Mouse (Mus musculus): ENCODE data around the gene Parp16.
"Not testable (repeated sequence)": the region's sequence is repeated elsewhere in the genome, so short reads cannot be mapped to it uniquely, and the experiment has no call there.

Gene Parp16

DNA sequence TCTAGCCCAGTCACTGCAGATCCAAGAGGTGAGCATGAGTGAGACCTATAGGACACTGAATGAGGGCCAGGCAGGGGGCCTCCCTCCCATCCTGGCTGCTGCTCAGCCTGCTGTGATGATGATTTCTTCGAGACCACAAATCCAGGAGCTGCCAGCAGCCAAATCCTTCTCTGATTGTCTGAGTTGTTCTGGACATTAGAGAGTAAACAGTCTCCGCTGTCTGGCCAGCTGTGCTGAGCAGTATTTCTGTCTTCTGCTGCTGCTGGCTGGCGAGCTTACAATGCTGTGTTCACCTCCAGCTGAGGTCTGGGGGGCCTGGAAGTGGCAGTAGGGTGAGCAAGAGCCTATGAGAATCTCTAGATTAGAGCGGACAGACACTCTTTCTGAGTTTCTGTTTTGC is 48.1 kb downstream of the Parp16 start:
- DNase-seq (ENCODE audit: low read depth), result no peak

DNA sequence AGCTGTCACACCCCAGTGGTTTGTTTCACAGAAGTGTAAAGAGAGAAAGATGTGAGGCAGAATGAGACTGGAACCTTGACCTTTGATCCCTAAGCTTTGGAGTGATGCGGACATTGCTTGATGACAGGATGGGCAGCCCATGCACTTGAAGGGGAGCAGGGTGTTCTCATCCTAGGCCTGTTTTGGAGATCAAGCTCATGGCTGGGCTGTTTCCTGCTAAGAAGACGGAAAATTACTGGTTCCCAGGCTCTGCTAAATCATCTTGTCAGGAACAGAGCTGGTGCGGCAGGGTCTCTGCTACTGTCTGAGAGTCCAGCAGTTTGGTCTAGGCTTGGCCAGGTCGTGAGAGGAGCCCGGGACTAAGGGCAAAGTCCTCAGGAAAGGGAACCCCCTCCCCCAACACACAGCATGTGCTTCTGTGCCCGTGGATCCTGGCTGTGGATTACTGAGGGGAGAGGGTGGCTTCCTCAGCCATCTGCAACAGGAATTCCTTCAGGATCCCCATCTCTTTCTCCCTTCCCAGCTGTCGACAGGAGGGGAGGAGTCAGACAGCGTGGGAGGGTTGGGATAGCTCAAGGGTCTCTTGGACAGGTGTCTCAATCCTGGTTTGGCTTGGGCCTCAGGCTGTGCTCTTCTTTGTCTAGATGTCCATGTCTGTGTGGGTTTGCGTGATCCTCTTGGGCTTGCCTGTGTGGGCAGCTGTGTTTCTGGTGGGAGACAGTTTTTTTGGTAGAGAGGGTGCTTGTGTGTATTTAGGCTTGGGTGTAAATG is 49.1 kb downstream of the Parp16 start:
- no peak for DNase-seq (ENCODE audit: low read depth)

DNA sequence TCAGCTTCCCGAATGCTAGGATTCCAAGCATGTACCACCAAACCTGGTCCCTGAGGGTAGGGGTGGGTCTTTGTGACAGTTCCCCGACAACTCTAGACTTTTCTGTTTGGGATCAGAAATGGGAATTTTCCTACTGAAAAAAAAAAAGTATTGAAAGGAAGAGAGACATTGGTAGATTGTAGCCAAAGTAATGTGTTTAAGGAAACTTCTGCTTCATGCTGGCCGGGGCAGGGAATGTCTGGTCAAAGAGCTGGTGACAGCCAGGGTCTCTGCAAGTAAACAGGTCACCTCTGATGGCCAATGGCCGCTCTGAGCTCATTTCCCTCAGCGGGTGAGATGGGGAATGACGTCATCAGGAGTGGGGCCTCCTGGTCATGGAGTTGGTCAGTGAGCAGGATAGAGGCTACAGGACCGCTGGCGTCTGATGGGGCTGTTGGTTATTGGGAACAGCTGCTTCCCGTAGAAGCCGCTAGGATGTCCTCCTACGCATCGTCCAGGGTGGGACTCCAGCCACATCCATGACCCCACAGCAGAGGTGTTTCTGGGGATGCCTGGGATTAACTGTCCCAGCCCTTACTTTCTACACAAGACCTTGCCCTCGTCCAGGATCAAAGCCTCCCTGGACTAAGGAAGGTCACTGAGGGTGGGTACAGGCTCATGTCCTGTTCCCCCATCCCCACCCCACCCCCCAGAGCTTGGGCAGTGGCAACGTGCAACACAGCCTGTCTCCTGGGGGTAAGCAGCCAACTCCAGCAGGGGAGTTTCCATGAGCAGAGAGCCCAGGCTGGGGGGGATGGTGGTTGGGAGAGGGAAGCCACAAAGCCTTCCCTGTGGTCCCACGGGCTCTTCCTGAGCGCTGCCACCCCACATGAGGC is 52.6 kb downstream of the Parp16 start:
- no peak for DNase-seq (ENCODE audit: low read depth)

DNA sequence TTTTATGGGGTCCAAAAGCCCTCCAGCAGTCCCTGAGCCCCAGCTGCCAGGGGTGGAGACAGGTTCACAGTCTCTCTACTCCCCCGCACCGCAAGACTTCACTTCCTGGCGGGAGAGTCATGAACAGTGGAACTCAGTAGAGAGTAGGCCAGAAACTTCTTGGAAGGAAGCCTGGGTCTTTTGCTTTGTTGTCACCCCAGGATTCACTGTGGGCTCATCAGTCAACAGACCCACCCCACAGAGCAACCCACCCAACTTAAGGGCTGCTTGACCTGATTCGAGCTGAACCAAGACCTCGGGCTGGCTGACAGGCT is 53.2 kb downstream of the Parp16 start:
- DNase-seq (ENCODE audit: low read depth), result no peak

DNA sequence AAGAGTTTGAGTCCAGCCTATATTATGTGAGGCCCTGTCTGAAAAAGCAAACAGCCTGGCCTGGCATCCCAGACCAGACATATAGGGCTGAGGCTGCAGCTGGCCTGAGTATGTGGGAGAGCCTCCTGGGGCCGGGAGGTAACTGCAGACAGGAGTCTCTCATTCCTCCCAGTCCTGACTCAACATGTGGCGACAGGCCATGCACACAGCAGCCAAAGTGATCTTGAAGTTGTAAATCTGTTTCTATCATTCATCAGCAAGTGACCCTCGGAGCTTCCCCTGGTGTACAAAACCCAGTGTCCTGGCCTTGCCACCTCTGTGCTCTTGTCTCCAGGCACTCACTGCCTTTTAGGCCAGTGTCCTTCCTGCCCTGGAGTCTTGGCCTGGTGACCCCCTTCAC is 56.9 kb downstream of the Parp16 start:
- no peak for DNase-seq (ENCODE audit: low read depth)

DNA sequence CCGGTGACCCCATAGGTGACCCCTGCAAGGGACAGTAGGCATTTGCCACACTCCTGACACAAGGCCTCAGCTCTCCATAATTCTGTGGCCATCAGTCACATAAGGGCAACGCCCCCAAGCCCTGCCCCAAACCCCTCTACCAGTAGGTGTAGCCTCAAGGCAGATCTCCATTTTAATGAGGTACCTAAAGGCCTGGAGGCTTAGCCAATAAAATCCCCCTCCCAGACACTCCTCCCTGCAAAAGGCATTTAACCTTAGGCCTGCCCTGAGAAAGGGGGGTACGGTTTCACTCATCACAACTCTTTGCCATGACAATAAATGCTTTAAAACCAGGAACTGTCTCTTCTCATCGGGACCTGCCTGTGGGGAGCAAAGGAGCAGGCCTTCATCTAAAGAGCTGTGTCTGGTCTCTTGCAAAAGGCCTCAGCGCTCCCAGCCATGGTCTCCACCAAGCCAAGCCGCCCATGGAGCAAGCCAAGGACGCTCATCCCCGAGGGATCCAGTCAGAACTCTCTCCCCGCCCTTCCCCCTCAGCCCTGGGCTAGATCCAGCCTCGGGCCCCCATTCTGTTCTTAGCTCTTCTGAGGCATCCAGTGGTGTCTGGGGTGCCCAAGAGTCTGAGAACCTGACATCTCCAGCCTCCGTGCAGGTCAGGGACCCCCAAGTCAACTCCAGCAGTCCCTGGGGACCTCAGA is 60.9 kb downstream of the Parp16 start:
- no peak for DNase-seq (ENCODE audit: low read depth)

DNA sequence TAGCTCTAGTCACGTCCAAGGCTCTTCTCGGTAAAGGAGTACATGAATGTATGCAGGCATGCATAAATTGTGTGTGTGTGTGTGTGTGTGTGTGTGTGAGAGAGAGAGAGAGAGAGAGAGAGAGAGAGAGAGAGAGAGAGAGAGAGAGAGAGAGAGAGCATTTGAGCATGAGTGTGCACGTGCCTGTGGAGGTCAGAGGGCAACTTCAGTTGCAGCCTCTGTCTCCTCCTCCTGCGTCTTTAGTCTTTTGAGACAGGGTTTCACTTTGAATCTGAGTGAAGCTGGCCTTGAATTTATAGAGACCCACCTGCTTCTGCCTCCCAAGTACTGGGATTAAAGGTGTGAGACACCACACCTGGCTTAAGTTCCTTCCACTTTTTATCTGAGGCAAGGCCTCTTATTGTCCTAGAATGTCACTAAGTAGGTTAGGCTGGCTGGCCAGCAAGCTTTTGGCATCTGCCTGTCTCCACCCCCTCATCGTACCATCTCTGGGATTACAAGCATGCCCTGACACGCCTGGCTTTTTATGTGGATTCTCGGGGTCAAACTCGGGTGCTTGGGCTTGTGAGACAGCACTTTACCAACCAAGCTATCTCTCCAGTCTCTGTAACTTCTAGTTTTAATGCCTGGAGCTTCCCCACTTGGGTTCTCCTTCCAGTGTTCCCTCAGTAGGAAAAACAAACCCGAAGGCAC is 62.2 kb downstream of the Parp16 start:
- DNase-seq (ENCODE audit: low read depth), result no peak

DNA sequence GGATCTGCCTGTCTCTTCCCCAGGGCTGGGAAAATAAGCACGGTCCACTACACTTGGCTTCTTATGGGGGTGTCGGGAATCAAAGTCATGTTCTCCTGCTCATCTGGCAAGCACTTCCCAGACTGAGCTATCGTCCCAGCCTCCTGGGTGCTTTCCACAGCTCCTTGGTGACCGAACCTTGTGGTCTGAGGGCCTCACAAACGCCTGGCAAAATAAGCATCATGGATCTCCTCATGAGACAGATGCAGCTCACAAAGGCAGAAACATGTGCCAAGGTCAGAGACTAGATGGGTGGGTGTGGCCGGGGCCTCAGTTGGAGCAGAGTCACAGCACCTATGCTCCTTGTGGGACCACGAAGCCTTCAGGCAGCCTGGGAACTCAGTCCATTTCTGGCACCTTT is 64.2 kb downstream of the Parp16 start:
- no peak for DNase-seq (ENCODE audit: low read depth)

DNA sequence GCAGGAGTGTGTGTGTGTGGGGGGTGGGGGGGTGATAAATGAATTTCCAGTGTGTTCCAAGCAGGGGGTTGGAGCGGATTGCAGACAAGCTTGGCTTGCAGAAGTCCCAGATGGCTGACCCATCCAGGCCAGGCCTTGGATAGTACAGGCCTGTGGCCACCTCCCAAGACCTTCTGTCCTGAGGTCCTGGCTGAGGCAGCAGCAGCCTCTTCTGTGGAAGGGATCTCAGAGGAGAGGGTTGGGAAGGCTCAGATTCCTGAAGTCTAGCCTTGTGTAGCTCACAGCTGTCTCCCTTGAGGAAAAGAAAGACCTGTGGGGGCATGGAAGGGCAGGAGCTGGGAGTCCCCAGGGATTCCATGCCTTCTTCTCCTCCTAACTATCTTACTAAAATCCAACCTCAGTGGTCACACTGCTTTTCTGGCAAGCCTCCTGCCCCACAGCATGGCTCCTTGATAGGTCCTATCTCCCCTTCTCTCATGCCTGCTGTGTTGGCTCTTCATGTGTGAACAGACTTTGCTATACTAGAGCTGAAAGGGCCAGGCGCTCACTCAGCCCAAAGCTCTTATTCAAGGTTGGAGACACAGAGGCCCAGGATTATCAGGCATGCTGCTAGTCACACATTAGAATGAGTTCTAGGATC is 66.6 kb downstream of the Parp16 start:
- no peak for DNase-seq (ENCODE audit: low read depth)

DNA sequence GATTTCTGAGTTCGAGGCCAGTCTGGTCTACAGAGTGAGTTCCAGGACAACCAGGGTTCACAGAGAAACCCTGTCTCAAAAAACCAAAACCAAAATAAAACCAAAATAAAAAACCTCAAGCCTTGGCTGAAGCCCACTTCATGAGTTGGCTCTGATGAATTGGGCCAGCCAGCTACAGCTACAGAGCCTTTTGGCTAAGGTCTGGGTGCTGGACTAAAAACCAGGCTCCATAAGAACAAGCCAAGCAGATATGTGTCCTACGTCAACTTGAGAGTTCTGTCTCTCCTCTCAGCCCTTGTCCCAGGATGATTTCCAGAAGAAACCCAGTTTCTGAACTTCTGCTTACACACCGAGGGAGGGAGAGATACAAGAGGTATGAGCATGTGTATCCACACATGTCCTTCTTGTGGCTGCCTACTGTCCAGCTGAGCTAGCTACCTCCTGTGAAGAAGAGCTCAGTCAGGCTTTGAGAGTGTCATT is 67.5 kb downstream of the Parp16 start:
- no peak for DNase-seq (ENCODE audit: low read depth)

DNA sequence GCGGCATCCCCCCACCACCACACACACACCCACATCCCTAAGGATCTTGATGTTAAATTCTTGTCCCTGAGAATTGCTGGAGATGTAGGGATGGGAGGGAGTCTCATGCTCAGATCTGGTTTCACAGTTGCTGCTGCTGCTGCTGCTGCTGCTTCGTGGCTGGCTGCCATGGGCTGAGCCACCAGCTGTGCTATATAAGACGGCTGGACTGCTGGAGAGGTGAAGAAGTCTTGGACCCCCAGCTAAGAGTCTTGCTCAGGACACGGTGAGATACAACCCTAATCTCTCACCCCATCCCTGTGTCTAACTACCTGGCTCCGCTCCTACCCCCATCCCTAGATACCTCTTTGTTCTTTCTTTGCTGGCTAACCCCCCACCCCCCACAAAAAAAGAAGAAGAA is 69.8 kb downstream of the Parp16 start, which contains the start of gene Cilp:
TSS of gene Cilp (plus strand) at position 222 of the 400 bp plus-strand sequence.
- DNase-seq (ENCODE audit: low read depth), result no peak

DNA sequence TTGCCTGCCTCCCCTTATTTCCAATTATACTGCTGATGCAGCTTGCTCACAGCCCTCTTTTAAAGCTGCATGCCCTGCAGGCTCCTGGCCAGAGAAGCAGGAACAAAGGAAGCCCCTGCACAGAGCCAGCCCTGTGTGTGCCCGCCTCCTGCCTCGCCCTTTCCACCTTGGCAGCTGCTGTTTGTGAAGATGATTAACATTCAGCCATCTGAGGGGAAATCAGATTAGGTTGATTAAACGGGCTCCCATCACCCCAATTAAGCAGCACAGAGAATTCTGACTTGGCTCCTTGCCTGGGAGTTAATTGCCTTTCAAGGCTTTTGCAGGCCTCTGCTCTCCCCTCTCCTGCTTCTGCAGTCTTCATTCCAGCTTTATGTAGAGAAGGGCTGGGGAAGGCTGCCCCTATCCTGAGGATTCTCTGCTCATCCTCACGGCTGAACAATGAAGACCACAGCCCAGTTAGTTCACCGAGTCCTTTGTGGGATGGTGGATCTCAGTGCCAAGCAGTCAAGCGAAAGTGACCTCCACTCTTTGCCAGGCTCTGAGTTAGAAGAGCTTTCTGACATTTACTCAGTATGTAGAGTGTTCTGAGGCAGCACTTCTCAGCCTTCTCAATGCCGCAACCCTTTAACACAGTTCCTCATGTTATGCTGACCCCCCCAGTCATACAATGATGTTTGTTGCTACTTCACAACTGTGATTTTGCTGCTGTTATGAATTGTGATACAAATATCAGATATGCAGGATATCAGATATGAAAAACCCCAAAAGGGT is 72.8 kb downstream of the Parp16 start:
- DNase-seq (ENCODE audit: low read depth), result no peak

DNA sequence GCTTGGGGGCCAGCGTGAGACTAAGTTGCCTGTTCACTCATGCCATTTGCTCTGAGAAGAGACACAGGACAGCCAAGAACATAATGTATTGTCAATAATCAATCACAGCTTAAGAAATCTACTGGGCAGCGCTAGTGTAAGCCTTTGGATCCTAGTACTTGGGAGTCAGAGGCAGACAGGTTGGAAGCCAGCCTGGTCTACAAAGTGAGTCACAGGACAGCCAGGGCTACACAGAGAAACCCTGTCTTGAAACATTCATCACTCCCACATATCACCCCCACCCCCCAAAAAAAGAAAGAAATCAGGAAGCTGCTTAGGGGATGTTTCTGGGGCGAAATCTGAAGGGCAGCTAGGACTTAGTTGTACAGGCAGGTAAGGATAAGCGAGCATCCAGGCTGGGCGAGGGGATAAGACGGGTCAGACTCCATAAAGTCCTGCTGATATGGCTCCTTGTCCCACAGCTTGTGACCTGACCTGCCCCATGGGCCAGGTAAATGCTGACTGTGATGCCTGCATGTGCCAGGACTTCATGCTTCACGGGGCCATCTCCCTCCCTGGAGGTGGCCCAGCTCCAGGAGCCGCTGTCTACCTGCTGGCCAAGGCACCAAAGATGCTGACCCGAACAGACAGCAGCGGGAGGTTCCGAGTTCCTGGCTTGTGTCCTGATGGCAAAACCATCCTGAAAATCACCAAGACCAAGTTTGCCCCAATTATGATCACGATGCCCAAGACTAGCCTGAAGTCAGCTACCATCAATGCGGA is 78.1 kb downstream of the Parp16 start:
- DNase-seq (ENCODE audit: low read depth), result no peak

DNA sequence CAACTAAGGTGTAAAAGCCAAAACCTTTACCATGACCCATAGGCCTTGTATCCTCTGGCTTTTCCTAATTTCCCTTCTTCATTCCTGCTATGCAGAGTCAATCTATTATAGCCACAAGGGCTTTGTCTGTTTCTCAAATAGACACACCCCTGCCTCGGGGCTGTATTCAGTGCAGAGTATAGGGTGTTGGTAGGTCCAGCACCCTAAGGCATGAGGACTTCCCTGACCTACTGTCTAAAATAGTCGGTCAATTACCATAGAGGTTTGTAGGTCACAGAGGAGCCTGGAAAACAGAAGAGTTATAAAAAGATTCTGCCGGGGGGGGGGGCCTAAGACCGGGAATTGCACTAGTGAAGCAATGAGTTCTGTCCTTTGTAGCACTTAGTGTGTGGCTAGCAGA is 78.7 kb downstream of the Parp16 start:
- DNase-seq (ENCODE audit: low read depth), result no peak

DNA sequence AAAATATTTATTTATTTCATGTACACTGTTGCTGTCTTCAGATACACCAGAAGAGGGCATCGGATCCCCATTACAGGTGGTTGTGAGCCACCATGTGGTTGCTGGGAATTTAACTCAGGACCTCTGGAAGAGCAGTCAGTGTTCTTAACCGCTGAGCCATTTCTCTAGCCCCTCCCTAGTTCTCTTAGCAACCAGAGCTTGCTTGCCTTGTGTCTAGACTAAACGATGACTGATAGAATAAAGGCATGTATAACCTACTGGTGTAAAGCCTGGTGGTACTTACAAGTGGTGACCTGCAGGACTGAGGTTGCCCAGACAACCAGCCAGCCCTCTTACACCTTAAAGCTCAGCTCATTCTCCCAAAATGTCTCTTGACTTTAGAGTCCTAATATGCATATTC is 79.7 kb downstream of the Parp16 start:
- not testable (repeated sequence) for DNase-seq (ENCODE audit: low read depth)

DNA sequence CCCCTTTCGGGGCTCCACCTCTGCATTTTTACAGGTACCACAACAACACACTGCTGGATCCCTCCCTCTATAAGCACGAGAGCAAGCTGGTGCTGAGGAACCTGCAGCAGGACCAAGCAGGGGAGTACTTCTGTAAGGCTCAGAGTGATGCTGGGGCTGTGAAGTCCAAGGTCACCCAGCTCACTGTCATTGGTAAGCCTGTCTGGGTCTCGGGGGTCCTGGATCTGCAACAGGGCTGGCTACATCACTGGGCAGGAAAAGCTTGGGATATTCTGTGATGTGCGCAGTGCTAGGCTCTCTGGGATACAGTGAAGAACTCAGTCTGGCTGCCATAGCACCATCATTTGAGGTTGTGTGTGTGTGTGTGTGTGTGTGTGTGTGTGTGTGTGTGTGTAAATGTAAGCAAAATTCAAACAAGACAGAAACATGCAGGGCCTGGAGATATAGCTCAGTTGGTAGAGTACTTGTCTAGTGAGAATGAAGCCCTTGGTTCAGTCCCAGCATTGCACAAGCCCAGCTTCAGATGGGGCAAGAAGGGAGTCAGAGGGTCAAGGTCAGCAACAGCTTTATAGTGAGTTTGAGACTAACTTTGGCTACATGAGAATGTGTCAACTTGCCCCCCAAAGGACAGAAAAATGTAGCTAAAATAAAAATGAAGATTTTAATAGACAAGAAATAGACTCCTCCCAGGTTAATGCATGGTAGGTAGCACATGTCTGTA is 80.8 kb downstream of the Parp16 start:
- peak; percentile 49 for DNase-seq (ENCODE audit: low read depth)

DNA sequence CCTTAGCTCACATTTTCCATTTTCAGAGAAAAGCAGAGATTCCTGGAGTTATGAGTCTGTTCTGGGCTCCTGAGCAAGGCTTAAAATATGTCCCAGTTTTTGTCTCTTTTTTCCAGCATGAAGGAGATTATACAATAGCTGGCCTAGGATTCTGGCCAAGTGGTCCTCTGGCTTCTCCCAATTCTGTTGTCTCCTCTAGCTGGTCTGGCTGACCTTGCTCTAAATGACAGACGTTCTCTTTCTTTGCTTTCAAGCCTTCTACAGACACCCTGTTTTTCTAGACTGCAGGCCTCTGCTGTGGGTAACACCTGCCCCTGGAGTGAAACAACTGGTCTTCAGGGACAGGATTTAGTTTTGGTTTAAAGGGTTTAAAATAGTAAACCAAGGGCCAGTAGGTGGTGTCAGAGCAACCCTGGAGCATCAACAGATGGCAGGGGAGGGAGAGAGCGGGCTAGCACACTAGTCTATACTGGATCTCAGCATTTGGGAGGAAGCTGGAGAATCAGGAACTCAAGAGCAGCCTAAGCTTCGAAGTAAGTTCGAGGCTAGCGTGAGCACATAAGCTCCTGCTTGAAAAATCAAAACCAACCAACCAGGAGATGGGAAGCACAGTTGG is 86.5 kb downstream of the Parp16 start:
- peak; percentile 31 for DNase-seq (ENCODE audit: low read depth)

DNA sequence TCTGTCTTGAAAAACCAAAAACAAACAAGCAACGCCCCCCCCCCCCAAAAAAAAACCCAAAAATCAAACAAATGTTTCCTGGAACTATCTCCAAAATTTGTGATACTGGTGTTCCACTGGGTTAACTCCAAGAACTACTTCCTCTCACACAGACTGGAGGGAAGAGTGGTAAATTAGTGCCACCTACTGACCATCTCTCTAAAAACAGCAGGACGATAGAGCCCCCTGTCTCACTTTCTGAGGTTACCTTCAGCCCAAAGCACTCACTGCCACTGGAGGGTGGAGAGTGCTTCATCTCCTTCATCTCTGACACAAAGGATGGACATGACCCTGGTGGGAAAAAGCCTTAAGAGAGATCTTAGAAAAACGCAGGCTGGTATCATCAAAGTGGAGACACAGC is 88.1 kb downstream of the Parp16 start:
- peak; percentile 77 for DNase-seq (ENCODE audit: low read depth)

DNA sequence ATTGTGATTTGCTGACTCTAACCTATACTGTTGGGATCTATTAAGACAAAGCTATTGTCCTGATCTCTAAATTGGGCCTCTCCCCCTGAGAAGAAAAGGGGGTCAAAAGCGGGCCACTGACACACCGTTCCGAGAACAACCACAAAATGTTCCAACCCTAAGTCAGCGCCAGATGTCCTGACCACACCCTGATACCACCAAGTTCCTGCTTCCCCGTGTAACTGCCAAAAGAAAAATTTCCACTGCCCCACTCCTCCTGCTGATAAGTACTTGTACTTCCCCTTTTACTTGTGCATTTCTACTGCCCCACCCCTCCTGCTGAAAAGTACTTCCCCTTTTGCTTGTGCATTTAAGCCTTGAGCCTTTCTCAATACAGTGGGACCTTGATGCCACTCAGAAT is 93.1 kb downstream of the Parp16 start:
- DNase-seq (ENCODE audit: low read depth), result peak; percentile 55

All from 416B (cell line).